Mouse (Mus musculus) v-Abl transformed pro-B cells (cell line): ENCODE data around the gene Prrx2.

ENCODE experiments used
- in situ Hi-C, 2 experiments: fragments of 400-800 bp; cut with MboI; formaldehyde crosslinking; loops; one replicate each; pipeline ENCODE4 v1.15.1; 2025; ENCODE audit not compliant: unreplicated experiment in 2 of 2

Prrx2 gene

GRCm38 (mm10) chr2:30927844-30928628, 93.3 kb downstream of the Prrx2 start:
- in situ Hi-C loops = loop anchor here in 1 of 2 experiments (5.0 kb wide), 1 partner anchor 131 kb away; no protein-coding TSS in a partner anchor

- in situ Hi-C loops = loop anchor here in 1 of 2 experiments (5.0 kb wide), 1 partner anchor 132 kb away; no protein-coding TSS in a partner anchor
These were observed 94.2 kb downstream of the Prrx2 start for GRCm38 (mm10) chr2:30928893-30929482.

GRCm38 (mm10) chr2:30929483-30930045, 94.8 kb downstream of the Prrx2 start, which contains the start of gene Ptges:
TSS of gene Ptges (minus strand) at chr2:30929863.
- in situ Hi-C loops = loop anchor here (5.0 to 10.0 kb wide), 5 partner anchors 37 to 885 kb away; partner anchors contain the start of gene Wdr34 (in 1 of the 2)

- in situ Hi-C loops = loop anchor here (5.0 to 10.0 kb wide), 5 partner anchors 39 to 886 kb away; partner anchors contain the start of gene Wdr34 (in 1 of the 2)
These were observed 96.1 kb downstream of the Prrx2 start for GRCm38 (mm10) chr2:30930846-30931245.
